Mouse (Mus musculus): Measurements from ENCODE around the gene Wbp2nl.

GRCm38 (mm10) chr15:82337875-82338274 lies 39.1 kb downstream of the Wbp2nl start:
- no peak for TF ChIP-seq EP300 (IDR thresholded peaks at IDR 0.05; ENCODE audit: low read depth)
- no peak for TF ChIP-seq CTCF (IDR thresholded peaks at IDR 0.05; ENCODE audit: low read depth)

Data from liver, postnatal 0 days (tissue).